Mouse (Mus musculus) lung, postnatal 0 days (tissue): Measurements from ENCODE around the gene Slc38a2. TPM values are rescaled to one million over a fixed set of nuclear protein-coding genes. Genes with fewer than 3 reads are reported as not detected.

Source experiments
- ATAC-seq: fragments of 200-750 bp; cut with Nextera tagmentation; 2 replicates; pipeline ENCODE4 v1.8.0; 2017; ENCODE audit warnings: moderate library complexity
- DNase-seq: peaks from one replicate; pipeline ENCODE4 v3.0.0-alpha.2; 2016; ENCODE audit warnings: low spot score
- H3K27ac ChIP-seq: fragments of 300-500 bp; sonication (generic); 2 replicates; pipeline ENCODE4 v1.5.1; 2014; ENCODE audit warnings: antibody characterized with exemption, mild to moderate bottlenecking, low read length, mixed read lengths
- H3K27me3 ChIP-seq: fragments of 300-500 bp; sonication (generic); replicated peaks from 2 replicates; pipeline ENCODE4 v1.6.1; 2014; ENCODE audit warnings: low read length, mixed read lengths; ENCODE audit not compliant: insufficient read depth
- H3K36me3 ChIP-seq: fragments of 300-500 bp; sonication (generic); 2 replicates; pipeline ENCODE4 v1.6.1; 2014; ENCODE audit warnings: low read length, mixed read lengths; ENCODE audit not compliant: insufficient read depth
- H3K4me1 ChIP-seq: fragments of 300-500 bp; sonication (generic); 2 replicates; pipeline ENCODE4 v1.6.1; 2014; ENCODE audit warnings: antibody characterized with exemption, low read depth, low read length, mixed read lengths; ENCODE audit not compliant: insufficient read depth
- H3K4me2 ChIP-seq: fragments of 300-500 bp; sonication (generic); replicated peaks from 2 replicates; pipeline ENCODE4 v1.6.1; 2014; ENCODE audit warnings: low read depth, mild to moderate bottlenecking, low read length, moderate library complexity, mixed read lengths
- H3K4me3 ChIP-seq: fragments of 300-500 bp; sonication (generic); 2 replicates; pipeline ENCODE4 v1.5.1; 2014; ENCODE audit warnings: low read depth, low read length
- H3K9ac ChIP-seq: fragments of 300-500 bp; sonication (generic); replicated peaks from 2 replicates; pipeline ENCODE4 v1.6.1; 2014; ENCODE audit warnings: low read depth, mild to moderate bottlenecking
- H3K9me3 ChIP-seq: fragments of 300-500 bp; sonication (generic); 2 replicates; pipeline ENCODE4 v1.6.1; 2016; ENCODE audit warnings: low read length, mixed read lengths
- CTCF ChIP-seq: IDR thresholded peaks from 2 replicates; pipeline ENCODE4 v1.5.1; 2016; ENCODE audit warnings: antibody characterized with exemption, mild to moderate bottlenecking
- EP300 ChIP-seq: IDR thresholded peaks from 2 replicates; pipeline ENCODE4 v1.6.1; 2016; ENCODE audit warnings: antibody characterized with exemption, mild to moderate bottlenecking, control low read depth
- WGBS: fragments of 180-500 bp; shearing (Covaris S2); extraction: QIAGEN DNeasy Blood & Tissue Kit; methylation state at CpG from one replicate; pipeline ENCODE4 v1.1.7; 2014; 5-methylcytosine and 5-hydroxymethylcytosine counted together
- polyA plus RNA-seq: library from polyadenylated mRNA; unstranded; fragments of >200 nt; fragmentation: Nextera tagmentation; extraction: Ambion mirVana; gene quantifications from 2 replicates; pipeline ENCODE4 v1.2.1, GENCODE M21; 2015

Slc38a2 gene
- polyA plus RNA-seq, 1 experiment from 2014 or later: 66.6 TPM

DNA sequence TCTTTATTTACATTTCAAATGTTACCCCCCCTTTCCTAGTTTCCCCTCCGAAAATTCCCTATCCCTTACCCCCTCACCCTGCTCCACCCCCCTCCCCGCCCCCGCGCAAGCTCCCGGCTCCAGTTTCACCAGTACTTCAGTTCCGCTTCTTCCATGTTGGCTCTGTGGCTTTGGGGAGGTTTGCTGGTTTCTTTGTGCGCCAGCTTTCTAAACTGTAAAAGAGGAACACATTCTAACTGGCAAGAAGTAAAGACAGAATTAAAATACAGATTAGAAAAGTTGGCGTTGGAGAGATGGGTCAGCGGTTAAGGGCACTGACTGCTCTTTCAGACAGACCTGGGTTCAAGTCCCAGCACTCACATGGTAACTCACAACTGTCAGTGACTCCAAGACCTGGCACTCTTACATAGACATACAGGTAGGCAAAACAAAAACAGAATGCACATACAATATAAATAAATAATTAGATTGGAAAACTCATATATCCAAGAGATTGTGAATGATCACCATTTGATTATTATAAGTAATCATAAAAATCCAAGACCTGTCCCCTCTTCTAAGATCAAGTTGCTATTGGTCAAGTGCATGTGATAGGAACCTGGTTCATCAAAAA lies 15.7 kb upstream of the Slc38a2 start:
- WGBS: 90% methylated on average over 9 of the region's 9 CpGs
- no peak overlapping the region for H3K4me2 ChIP-seq
- no peaks in the 10 kb centered on the region for H3K27me3 ChIP-seq
- TF ChIP-seq EP300 (no peak), CTCF (no peak)
- DNase-seq (no peak), ATAC-seq (no peak)
- no peak overlapping the region for H3K4me3 ChIP-seq
- H3K36me3 ChIP-seq: no peaks in the 10 kb centered on the region
- H3K27ac ChIP-seq: no peak overlapping the region
- no peaks in the 10 kb centered on the region for H3K9me3 ChIP-seq
- no peak overlapping the region for H3K9ac ChIP-seq
- H3K4me1 ChIP-seq: no peaks in the 10 kb centered on the region

DNA sequence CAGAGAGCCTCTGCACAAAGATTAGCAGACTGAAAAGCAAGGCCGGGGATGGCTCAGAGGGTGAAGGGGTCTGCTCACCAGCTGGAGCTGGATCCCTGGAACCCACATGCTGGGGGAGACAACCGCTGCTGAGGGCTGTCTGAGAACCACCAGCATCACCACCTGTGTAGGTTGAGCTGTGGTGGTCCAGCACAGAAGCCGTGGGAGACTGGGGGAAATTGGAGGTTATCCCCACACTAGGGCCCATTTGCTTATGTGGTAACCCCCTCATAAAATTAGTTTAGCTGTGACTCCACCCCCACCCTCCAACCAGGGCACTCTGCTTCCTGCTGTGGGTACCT lies 15.1 kb upstream of the Slc38a2 start:
- Histone ChIP-seq H3K9ac (no peak overlapping the region), H3K9me3 (no peaks in the 10 kb centered on the region), H3K4me2 (no peak overlapping the region), H3K27me3 (no peaks in the 10 kb centered on the region), H3K27ac (no peak overlapping the region), H3K36me3 (no peaks in the 10 kb centered on the region), H3K4me1 (no peaks in the 10 kb centered on the region), H3K4me3 (no peak overlapping the region)
- ATAC-seq: no peak
- no peak for DNase-seq
- no peak for TF ChIP-seq CTCF
- no peak for TF ChIP-seq EP300
- 91% methylated on average over 3 of the region's 3 CpGs for WGBS

DNA sequence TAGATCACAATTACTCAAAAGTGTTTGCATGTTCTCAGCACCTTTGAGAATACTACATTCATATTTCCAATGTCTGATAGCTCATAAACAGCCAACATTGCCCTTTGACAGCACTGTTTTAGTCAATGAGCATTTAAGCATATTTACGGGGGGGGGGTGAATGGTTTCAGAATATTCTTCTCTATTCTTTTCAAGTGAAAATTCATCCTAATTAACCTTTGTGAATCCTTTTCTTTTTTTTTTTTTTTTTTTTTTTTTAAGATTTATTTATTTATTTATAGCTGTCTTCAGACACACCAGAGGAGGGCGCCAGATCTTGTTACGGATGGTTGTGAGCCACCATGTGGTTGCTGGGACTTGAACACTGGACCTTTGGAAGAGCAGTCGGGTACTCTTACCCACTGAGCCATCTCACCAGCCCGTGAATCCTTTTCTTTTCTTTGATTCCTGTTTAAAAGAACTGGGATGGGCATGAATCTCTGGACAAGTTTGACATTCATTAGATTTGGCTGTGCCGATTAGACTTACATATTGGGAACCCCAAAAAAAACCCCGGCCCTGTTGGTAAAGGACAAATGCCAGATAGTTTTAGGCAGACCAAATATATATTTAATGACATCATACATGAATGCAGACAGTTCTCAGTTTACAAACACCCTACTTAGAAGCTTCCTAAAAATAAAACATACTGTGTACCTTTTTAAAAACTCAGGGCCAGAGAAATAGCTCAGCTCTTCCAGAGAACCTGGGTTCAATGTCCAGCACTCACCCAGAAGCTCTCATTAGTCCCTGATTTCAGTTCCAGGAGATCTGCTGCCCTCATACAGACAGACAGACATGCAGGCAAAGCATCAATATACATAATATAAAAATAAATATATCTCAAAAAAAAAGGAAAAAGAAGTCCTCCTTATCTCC lies 14.5 kb upstream of the Slc38a2 start:
- Histone ChIP-seq H3K36me3 (no peaks in the 10 kb centered on the region), H3K4me3 (no peak overlapping the region), H3K4me2 (no peak overlapping the region), H3K9me3 (no peaks in the 10 kb centered on the region), H3K27ac (no peak overlapping the region), H3K9ac (no peak overlapping the region), H3K4me1 (no peaks in the 10 kb centered on the region), H3K27me3 (no peaks in the 10 kb centered on the region)
- no peak for TF ChIP-seq CTCF
- TF ChIP-seq EP300: no peak
- WGBS: 91% methylated on average over 5 of the region's 7 CpGs
- ATAC-seq (no peak), DNase-seq (no peak)

- H3K4me3 ChIP-seq: no peak overlapping the region
Measured at GRCm38 (mm10) chr15:96712338-96712737, 12.8 kb upstream of the Slc38a2 start.

DNA sequence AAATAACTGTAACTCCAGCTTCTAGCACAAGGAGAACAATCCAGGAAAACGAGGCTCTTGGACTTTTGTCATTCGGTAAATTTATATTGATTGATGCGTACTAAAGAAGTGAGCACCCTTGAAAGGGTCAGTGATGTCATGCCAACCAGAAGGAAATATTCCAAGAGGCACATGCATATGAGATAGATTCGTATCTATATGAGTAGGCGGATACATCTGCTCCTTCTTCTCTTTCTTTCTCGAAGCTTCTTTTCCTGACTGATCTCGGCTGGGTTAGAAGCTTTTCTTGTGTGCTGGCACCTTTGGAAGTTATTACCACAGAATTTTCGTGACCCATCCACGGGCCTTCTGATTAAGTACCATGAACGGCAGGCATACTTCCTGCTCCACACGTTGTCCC lies 12.1 kb upstream of the Slc38a2 start:
- ATAC-seq: no peak
- no peaks in the 10 kb centered on the region for H3K27me3 ChIP-seq
- H3K9me3 ChIP-seq: no peaks in the 10 kb centered on the region

More at GRCm38 (mm10) chr15:96712338-96712737, 12.8 kb upstream of the Slc38a2 start:
- DNase-seq (no peak), ATAC-seq (no peak)
- H3K27me3 ChIP-seq: no peaks in the 10 kb centered on the region
- no peaks in the 10 kb centered on the region for H3K36me3 ChIP-seq
- H3K9me3 ChIP-seq: no peaks in the 10 kb centered on the region
- H3K9ac ChIP-seq: no peak overlapping the region
- H3K4me2 ChIP-seq: no peak overlapping the region
- no peaks in the 10 kb centered on the region for H3K4me1 ChIP-seq
- H3K27ac ChIP-seq: no peak overlapping the region
- TF ChIP-seq CTCF: no peak
- 89% methylated on average over 5 of the region's 5 CpGs for WGBS

DNA sequence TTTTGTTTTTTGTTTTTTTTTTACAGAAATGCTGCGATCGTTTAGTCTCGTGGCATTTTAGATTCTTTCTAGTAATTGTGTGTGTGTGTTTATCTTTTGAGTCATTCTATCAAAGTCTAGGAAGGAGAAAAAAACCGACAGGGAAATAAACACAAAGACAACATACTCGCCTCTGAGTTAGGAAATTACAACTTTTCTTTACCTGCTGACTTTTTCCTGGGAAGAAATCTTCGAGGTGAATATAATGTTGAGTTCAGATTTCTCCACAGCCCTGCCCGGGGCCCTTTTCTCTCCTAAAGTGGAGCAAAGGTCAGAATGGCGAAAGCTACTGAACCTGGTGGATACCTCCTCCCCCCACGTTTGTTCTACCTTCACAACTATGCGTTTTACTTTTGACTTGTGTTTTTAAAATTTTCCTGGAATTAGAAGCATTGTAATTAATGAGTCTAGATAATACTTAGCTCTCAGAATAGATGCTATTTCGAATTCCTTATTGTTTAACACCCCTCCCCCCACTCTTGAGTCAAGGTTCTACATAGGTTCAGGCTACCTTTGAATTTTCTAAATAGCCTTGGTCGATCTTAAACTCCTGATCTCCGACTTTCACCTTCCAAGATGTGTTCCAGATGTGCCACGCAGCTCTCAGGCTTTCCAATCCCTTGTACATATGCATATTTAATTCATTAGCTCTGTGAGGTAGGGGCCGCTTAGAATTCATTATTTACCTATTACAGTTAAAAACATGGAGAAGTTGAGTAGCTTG lies 11.0 kb upstream of the Slc38a2 start:
- peak overlapping the region; percentile 75 for H3K9ac ChIP-seq
- H3K4me1 ChIP-seq: no peaks in the 10 kb centered on the region
- no peaks in the 10 kb centered on the region for H3K36me3 ChIP-seq
- H3K4me2 ChIP-seq: peak overlapping the region; percentile 91
- DNase-seq (peak; percentile 63), ATAC-seq (no peak)
- no peaks in the 10 kb centered on the region for H3K27me3 ChIP-seq
- H3K4me3 ChIP-seq: peak overlapping the region; percentile 51
- no peaks in the 10 kb centered on the region for H3K9me3 ChIP-seq
- peak overlapping the region; percentile 99 for H3K27ac ChIP-seq
- TF ChIP-seq CTCF (no peak), EP300 (peak; percentile 48; the same call in 1 of the 2 replicates)
- 29% methylated on average over 15 of the region's 15 CpGs for WGBS

More for the DNA sequence above, 12.1 kb upstream of the Slc38a2 start:
- no peak for DNase-seq
- WGBS: 80% methylated on average over 11 of the region's 11 CpGs
- no peak overlapping the region for H3K4me3 ChIP-seq
- TF ChIP-seq CTCF (no peak), EP300 (no peak)
- H3K4me2 ChIP-seq: no peak overlapping the region
- no peak overlapping the region for H3K9ac ChIP-seq
- no peaks in the 10 kb centered on the region for H3K36me3 ChIP-seq
- H3K4me1 ChIP-seq: no peaks in the 10 kb centered on the region
- no peak overlapping the region for H3K27ac ChIP-seq
